Mouse (Mus musculus) neural tube, embryonic 11.5 days (tissue): ENCODE results near the gene Bnip1. TPM values are rescaled to one million over a fixed set of nuclear protein-coding genes. Genes with fewer than 3 reads are reported as not detected.

ENCODE experiments used
- ATAC-seq: fragments of 200-750 bp; cut with Nextera tagmentation; 2 replicates; pipeline ENCODE4 v1.8.0; 2017; ENCODE audit warnings: moderate number of reproducible peaks, mild to moderate bottlenecking, moderate TSS enrichment, moderate library complexity; ENCODE audit not compliant: insufficient read depth, low FRiP score, low TSS enrichment
- DNase-seq: peaks from one replicate; pipeline ENCODE4 v3.0.0-alpha.2; 2015; ENCODE audit warnings: low spot score
- H3K27ac ChIP-seq: fragments of 300-500 bp; sonication (generic); 2 replicates; pipeline ENCODE4 v1.5.1; 2014; ENCODE audit warnings: low read depth, mild to moderate bottlenecking, low read length
- H3K27me3 ChIP-seq: fragments of 300-500 bp; sonication (generic); 2 replicates; pipeline ENCODE4 v1.6.1; 2014; ENCODE audit warnings: mild to moderate bottlenecking, low read length, mixed read lengths; ENCODE audit not compliant: control insufficient read depth, insufficient read depth
- H3K36me3 ChIP-seq: fragments of 300-500 bp; sonication (generic); 2 replicates; pipeline ENCODE4 v1.6.1; 2014; ENCODE audit warnings: mild to moderate bottlenecking, low read length, moderate library complexity, mixed read lengths; ENCODE audit not compliant: control insufficient read depth, insufficient read depth
- H3K4me1 ChIP-seq: fragments of 300-500 bp; sonication (generic); 2 replicates; pipeline ENCODE4 v1.6.1; 2014; ENCODE audit warnings: low read length, mixed read lengths; ENCODE audit not compliant: control insufficient read depth, insufficient read depth
- H3K4me2 ChIP-seq: fragments of 300-500 bp; sonication (generic); 2 replicates; pipeline ENCODE4 v1.6.1; 2014; ENCODE audit warnings: low read depth, mild to moderate bottlenecking, moderate library complexity
- H3K4me3 ChIP-seq: fragments of 300-500 bp; sonication (generic); 2 replicates; pipeline ENCODE4 v1.5.1; 2014; ENCODE audit warnings: low read depth, low read length
- H3K9ac ChIP-seq: fragments of 300-500 bp; sonication (generic); 2 replicates; pipeline ENCODE4 v1.6.1; 2014; ENCODE audit warnings: mild to moderate bottlenecking, low read length
- H3K9me3 ChIP-seq: fragments of 300-500 bp; sonication (generic); 2 replicates; pipeline ENCODE4 v1.6.1; 2016; ENCODE audit warnings: low read length; ENCODE audit not compliant: control insufficient read depth
- WGBS: fragments of 180-500 bp; shearing (Covaris S2); extraction: QIAGEN DNeasy Blood & Tissue Kit; methylation state at CpG from one replicate; pipeline ENCODE4 v1.1.7; 2014; 5-methylcytosine and 5-hydroxymethylcytosine counted together
- polyA plus RNA-seq: library from polyadenylated mRNA; unstranded; fragments of >200 nt; fragmentation: Nextera tagmentation; extraction: Ambion mirVana; gene quantifications from 2 replicates; pipeline ENCODE4 v1.2.1, GENCODE M21; 2014

The Bnip1 gene
- polyA plus RNA-seq, 1 experiment from 2014 or later: 51.6 TPM

DNA sequence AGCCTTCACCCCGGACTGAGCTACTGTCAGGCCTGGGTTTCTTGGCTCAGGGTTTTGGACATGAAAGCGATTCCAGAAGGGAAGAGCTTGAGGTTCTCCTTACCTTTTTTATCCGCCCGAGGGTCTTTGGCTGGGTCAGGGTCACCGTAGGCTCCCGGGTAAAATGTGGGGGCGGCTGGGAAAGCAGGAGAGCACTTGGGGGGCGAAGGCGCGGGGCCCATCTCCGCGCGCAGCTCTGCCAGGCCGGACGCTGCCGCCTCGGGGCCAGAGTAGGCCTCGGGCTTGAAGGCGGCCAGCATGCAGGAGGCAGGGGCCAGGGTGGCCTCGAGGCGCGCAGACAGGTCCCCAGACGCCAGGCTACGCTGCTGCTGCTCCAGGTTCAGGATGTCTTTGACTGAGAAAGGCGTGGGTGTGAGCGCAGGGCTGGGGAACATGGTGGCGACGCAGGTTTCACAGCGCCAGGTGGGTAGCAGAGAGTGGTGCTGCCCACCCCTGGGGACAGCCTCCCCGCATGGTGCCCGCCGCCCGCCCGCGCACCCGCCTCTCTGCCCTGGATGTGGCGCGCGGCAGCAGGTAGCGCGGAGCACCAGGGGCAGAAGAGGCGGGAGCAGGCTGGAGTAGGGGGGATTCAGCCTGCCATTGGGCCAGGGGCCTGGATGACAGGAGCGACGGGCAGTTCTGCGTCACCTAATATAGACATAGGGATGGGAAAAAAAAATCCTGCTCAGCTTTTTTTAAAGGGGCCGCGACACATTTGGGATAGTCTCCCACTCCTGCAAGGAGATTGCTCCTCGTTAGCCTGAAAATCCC, 60.3 kb downstream of the Bnip1 start:
- Histone ChIP-seq H3K27ac (no peak overlapping the region), H3K9ac (no peak overlapping the region), H3K9me3 (no peaks in the 10 kb centered on the region), H3K36me3 (no peaks in the 10 kb centered on the region), H3K27me3 (peaks cover 99% of the 10 kb centered on the region), H3K4me1 (no peaks in the 10 kb centered on the region), H3K4me3 (no peak overlapping the region), H3K4me2 (no peak overlapping the region)
- DNase-seq: no peak
- no peak for ATAC-seq
- under 1% methylated on average over 48 of the region's 48 CpGs for WGBS

DNA sequence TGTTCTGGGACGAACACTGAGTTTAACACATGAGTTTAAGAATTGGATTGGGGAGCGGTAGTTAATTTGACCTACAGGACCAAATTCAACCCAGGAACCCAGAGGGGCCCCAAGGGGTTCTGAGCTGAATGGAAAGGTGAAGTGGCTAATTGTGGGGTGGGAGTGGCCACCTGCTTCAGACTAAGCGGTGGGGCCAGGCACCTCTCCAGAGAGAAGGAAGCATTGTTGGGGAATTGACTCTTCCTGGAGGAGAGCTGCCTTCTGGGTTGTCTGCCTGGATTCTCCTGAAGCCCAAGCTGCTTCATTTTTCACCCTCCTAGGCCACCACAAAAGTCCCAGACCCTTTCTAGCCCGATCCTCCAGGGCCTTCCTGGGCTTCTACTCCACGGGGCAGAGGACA, 61.1 kb downstream of the Bnip1 start:
- no peak overlapping the region for H3K9ac ChIP-seq
- H3K9me3 ChIP-seq: no peaks in the 10 kb centered on the region
- H3K4me2 ChIP-seq: no peak overlapping the region
- no peak overlapping the region for H3K4me3 ChIP-seq
- DNase-seq (no peak), ATAC-seq (no peak)
- no peaks in the 10 kb centered on the region for H3K4me1 ChIP-seq
- WGBS: under 1% methylated on average over 5 of the region's 5 CpGs
- H3K27ac ChIP-seq: no peak overlapping the region
- no peaks in the 10 kb centered on the region for H3K36me3 ChIP-seq
- peaks cover 96% of the 10 kb centered on the region for H3K27me3 ChIP-seq

Other genes starting within 250 kb of the Bnip1 start
- 121 and 126 TPM in 2 replicates for gene Ergic1, start 219.6 kb upstream of the Bnip1 start, polyA plus RNA-seq
- 32.9 and 34.0 TPM in 2 replicates for gene Dusp1, start 218.9 kb upstream of the Bnip1 start, polyA plus RNA-seq
- gene Atp6v0e, start 117.8 kb upstream of the Bnip1 start, polyA plus RNA-seq: 107 and 122 TPM in 2 replicates
- gene Crebrf, start 65.4 kb upstream of the Bnip1 start, polyA plus RNA-seq: 2.8 and 3.2 TPM in 2 replicates
- gene Nkx2-5, start 63.9 kb downstream of the Bnip1 start, polyA plus RNA-seq: 0.15 TPM in 1 of 2 replicates, not detected in the other
- 5.6 and 5.8 TPM in 2 replicates for gene Kifc5b, start 136.0 kb downstream of the Bnip1 start, polyA plus RNA-seq
- gene Phf1, start 152.0 kb downstream of the Bnip1 start, polyA plus RNA-seq: 5.8 and 6.4 TPM in 2 replicates
- 136 and 138 TPM in 2 replicates for gene Cuta, start 158.5 kb downstream of the Bnip1 start, polyA plus RNA-seq
- 2.6 and 2.8 TPM in 2 replicates for gene Syngap1, start 160.2 kb downstream of the Bnip1 start, polyA plus RNA-seq
- gene Zbtb9, start 192.1 kb downstream of the Bnip1 start, polyA plus RNA-seq: 13.5 and 14.1 TPM in 2 replicates
- 8.2 and 8.3 TPM in 2 replicates for gene Bak1, start 247.9 kb downstream of the Bnip1 start, polyA plus RNA-seq